Mouse (Mus musculus) forebrain, embryonic 14.5 days (tissue): ENCODE data around the gene Usp31. TPM values are rescaled to one million over a fixed set of nuclear protein-coding genes. Genes with fewer than 3 reads are reported as not detected.
A peak's percentile ranks its signal among the peaks of the same experiment; 100 is the strongest.

Source experiments
- ATAC-seq: fragments of 200-750 bp; cut with Nextera tagmentation; 2 replicates; pipeline ENCODE4 v1.8.0; 2017; ENCODE audit warnings: mild to moderate bottlenecking, moderate library complexity
- DNase-seq: peaks from one replicate; pipeline ENCODE4 v3.0.0-alpha.2; 2015; ENCODE audit warnings: low spot score
- H3K27ac ChIP-seq: fragments of 300-500 bp; sonication (generic); 2 replicates; pipeline ENCODE4 v1.5.1; 2014; ENCODE audit warnings: low read depth, mild to moderate bottlenecking, control low read depth, low read length, moderate library complexity
- H3K27me3 ChIP-seq: fragments of 300-500 bp; sonication (generic); replicated peaks from 2 replicates; pipeline ENCODE4 v1.6.1; 2014; ENCODE audit warnings: low read length, control low read depth, mixed read lengths; ENCODE audit not compliant: control insufficient read depth, insufficient read depth
- H3K36me3 ChIP-seq: fragments of 300-500 bp; sonication (generic); 2 replicates; pipeline ENCODE4 v1.6.1; 2014; ENCODE audit warnings: low read length, control low read depth; ENCODE audit not compliant: control insufficient read depth, insufficient read depth
- H3K4me1 ChIP-seq: fragments of 300-500 bp; sonication (generic); 2 replicates; pipeline ENCODE4 v1.6.1; 2014; ENCODE audit warnings: antibody characterized with exemption, low read length, control low read depth; ENCODE audit not compliant: control insufficient read depth, insufficient read depth
- H3K4me2 ChIP-seq: fragments of 300-500 bp; sonication (generic); 2 replicates; pipeline ENCODE4 v1.6.1; 2014; ENCODE audit warnings: mild to moderate bottlenecking, control low read depth, low read length
- H3K4me3 ChIP-seq: fragments of 300-500 bp; sonication (generic); 2 replicates; pipeline ENCODE4 v1.5.1; 2014; ENCODE audit warnings: low read depth, low read length, control low read depth
- H3K9ac ChIP-seq: fragments of 300-500 bp; sonication (generic); 2 replicates; pipeline ENCODE4 v1.6.1; 2014; ENCODE audit warnings: mild to moderate bottlenecking, low read length, control low read depth, moderate library complexity
- H3K9me3 ChIP-seq: fragments of 300-500 bp; sonication (generic); replicated peaks from 2 replicates; pipeline ENCODE4 v1.6.1; 2016; ENCODE audit warnings: low read length, control low read depth, mixed read lengths; ENCODE audit not compliant: control insufficient read depth
- WGBS: fragments of 180-500 bp; shearing (Covaris S2); extraction: QIAGEN DNeasy Blood & Tissue Kit; methylation state at CpG from one replicate; pipeline ENCODE4 v1.1.7; 2014; 5-methylcytosine and 5-hydroxymethylcytosine counted together
- polyA plus RNA-seq: library from polyadenylated mRNA; unstranded; fragments of >200 nt; fragmentation: Nextera tagmentation; extraction: Ambion mirVana; gene quantifications from 2 replicates; pipeline ENCODE4 v1.2.1, GENCODE M21; 2014

The Usp31 gene
- polyA plus RNA-seq, 1 experiment from 2014 or later: 3.6 TPM

DNA sequence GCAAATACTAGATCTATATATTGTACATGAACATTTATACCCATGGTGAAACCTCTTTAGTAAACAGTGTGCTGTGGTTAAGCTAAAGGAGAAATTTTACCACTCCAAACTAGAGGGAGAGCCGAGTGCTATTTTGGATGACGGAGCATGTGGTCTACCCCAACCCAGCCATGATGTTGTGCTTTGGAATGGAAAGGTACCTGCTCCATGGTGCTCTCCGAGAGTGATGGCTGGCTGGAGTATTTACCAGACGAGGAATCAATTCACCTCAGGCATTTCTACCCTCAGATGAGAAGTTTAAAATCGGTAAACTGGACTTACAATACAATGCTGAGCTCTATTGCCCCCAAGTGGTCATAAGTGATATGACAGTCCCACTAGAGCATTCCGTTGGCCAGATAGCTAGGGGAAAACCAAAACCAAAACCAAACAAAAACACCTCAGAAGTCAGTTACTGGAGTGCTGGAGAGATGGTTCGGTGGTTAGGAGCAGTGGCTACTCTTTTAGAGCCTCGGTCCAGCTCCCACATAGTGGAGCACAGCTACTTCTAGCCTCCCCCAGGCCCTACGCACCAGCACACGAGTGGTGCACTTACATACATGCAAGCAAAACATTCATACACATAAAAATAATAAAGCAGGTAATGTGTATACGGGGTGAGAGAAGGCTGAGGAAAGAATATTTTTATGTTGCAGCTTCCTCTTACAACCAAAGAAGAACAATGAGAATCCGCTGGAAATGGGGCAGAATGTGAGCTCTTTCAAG lies 65.9 kb downstream of the Usp31 start:
- WGBS: 57% methylated on average over 12 of the region's 12 CpGs
- ATAC-seq (peak; percentile 20; the same call in 1 of the 2 replicates), DNase-seq (peak; percentile 82)
- no peaks in the 10 kb centered on the region for H3K4me1 ChIP-seq
- no peaks in the 10 kb centered on the region for H3K9me3 ChIP-seq
- no peaks in the 10 kb centered on the region for H3K27me3 ChIP-seq
- H3K4me3 ChIP-seq: no peak overlapping the region
- no peak overlapping the region for H3K27ac ChIP-seq
- H3K4me2 ChIP-seq: no peak overlapping the region
- H3K36me3 ChIP-seq: peaks cover 6% of the 10 kb centered on the region; the same call in 1 of the 2 replicates
- no peak overlapping the region for H3K9ac ChIP-seq

DNA sequence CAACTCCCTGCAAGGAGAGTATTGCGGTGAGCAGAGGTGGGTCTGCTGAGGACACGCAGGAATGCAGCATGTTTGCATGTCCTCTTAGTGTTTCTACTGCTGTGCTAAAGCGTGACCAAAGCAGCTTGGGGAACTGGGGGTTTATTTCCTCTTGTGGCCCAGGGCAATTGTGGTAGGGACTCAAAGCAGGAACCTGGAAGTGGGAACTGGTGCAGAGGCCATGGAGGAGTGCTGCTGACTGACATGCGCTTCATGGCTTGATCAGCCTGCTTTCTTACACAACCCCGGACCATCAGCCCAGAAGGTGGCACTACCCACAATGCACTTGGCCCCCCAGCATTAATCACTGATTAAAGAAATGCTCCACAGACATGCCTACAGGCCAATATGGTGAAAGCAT lies 70.3 kb downstream of the Usp31 start:
- no peak for ATAC-seq
- 88% methylated on average over 5 of the region's 5 CpGs for WGBS
- no peaks in the 10 kb centered on the region for H3K36me3 ChIP-seq
- H3K4me1 ChIP-seq: no peaks in the 10 kb centered on the region
- H3K4me3 ChIP-seq: no peak overlapping the region
- no peak overlapping the region for H3K27ac ChIP-seq
- H3K4me2 ChIP-seq: no peak overlapping the region
- DNase-seq: no peak
- H3K9ac ChIP-seq: no peak overlapping the region
- H3K9me3 ChIP-seq: no peaks in the 10 kb centered on the region
- H3K27me3 ChIP-seq: no peaks in the 10 kb centered on the region

DNA sequence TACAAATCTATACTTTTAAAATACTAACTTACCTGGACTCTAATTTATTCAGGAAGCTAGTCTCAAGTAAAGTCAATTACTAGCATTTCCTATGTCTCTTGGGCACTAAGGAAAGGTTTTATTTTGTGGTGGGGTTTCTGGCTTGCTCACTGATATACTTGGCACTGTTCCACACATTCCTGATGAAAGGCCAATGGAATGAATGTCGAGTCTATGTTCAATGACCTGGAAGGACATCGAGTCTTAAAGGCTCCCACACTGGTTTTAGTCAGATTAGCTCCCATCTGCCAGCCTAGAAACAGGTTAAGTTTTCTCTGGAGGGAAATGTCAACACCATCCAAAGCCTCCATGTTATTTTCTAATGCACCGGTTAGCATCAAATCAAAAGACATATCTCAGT lies 72.8 kb downstream of the Usp31 start:
- peak; percentile 20 for DNase-seq
- H3K27me3 ChIP-seq: no peaks in the 10 kb centered on the region
- H3K4me2 ChIP-seq: no peak overlapping the region
- no peak overlapping the region for H3K27ac ChIP-seq
- H3K36me3 ChIP-seq: no peaks in the 10 kb centered on the region
- H3K4me1 ChIP-seq: no peaks in the 10 kb centered on the region
- WGBS: 45% methylated on average over 3 of the region's 3 CpGs
- H3K4me3 ChIP-seq: no peak overlapping the region
- no peak for ATAC-seq
- H3K9ac ChIP-seq: no peak overlapping the region
- no peaks in the 10 kb centered on the region for H3K9me3 ChIP-seq

DNA sequence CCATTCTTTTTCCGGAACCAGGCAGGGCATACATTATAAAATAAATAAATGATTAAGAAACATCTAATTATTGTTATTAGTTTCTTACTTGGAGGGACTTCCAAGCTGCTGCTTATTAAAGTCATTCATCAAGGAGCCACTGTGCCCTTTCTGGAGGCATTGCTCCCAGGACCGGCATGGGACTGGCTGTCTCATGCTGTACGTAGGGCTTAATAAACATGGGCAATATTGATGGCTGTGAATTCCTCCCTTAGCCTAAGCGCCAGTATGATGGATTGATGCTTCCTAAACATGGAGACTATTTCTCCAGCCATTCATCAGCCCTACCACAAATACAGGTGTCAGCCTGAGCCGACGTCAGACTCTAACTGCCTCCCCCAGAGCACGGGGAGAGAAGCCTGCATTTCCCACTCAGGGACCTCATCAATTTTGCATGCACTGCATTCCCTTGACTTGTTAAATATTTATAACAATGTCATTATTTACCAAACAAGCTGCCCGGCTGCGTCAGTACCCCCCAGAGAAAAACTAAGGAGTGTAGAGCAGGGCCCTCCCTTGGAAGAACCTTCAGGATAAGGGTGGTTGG lies 84.1 kb downstream of the Usp31 start:
- H3K9me3 ChIP-seq: no peaks in the 10 kb centered on the region
- no peak overlapping the region for H3K9ac ChIP-seq
- no peaks in the 10 kb centered on the region for H3K27me3 ChIP-seq
- no peak for DNase-seq
- no peak for ATAC-seq
- 80% methylated on average over 9 of the region's 9 CpGs for WGBS
- no peaks in the 10 kb centered on the region for H3K36me3 ChIP-seq
- no peak overlapping the region for H3K4me3 ChIP-seq
- no peak overlapping the region for H3K4me2 ChIP-seq
- H3K4me1 ChIP-seq: no peaks in the 10 kb centered on the region
- no peak overlapping the region for H3K27ac ChIP-seq

DNA sequence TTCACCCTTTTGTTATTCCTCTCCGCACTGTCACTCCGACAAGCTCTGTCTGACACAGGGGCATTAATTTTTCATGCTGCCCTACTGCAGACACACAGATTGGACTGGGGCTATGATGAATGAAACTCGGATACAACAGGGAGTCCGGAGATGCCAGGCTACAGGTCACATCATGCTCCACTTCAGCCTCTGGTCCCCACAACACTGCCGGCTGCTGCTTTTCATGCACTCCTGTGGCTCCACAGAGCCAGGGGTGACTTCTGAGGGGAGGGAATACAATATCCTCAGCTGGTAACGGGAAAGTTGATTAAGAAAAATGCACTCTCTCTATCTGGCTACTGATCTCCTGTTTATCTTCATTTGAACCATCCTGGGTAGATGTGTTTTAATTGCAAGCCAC lies 84.6 kb downstream of the Usp31 start:
- H3K4me2 ChIP-seq: no peak overlapping the region
- no peak overlapping the region for H3K9ac ChIP-seq

DNA sequence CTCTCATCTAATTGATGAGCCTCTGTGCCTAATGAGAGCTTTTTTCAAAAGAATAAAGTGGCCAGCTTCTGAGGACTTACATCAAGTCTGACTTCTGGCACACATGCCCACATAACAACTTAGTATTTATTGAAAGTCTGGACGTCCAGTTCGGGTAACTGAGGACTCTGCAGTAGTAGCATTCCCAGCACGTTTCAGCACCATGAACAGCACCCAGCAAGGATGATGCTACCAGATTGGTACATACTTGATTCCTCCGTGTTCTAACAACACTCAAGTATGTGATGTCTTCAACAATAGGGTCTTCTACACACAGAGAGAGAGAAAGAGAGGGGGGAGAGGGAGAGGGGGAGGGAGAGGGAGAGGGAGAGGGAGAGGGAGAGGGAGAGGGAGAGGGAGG lies 105.4 kb downstream of the Usp31 start:
- H3K9me3 ChIP-seq: no peaks in the 10 kb centered on the region
- peak; percentile 21 for DNase-seq
- no peak overlapping the region for H3K4me2 ChIP-seq
- no peaks in the 10 kb centered on the region for H3K4me1 ChIP-seq
- no peaks in the 10 kb centered on the region for H3K36me3 ChIP-seq
- 35% methylated on average over 4 of the region's 4 CpGs for WGBS
- no peak overlapping the region for H3K9ac ChIP-seq
- no peak overlapping the region for H3K4me3 ChIP-seq
- no peak overlapping the region for H3K27ac ChIP-seq
- H3K27me3 ChIP-seq: no peaks in the 10 kb centered on the region
- no peak for ATAC-seq

More for the DNA sequence above, 84.6 kb downstream of the Usp31 start:
- Histone ChIP-seq H3K4me3 (no peak overlapping the region), H3K27me3 (no peaks in the 10 kb centered on the region), H3K27ac (no peak overlapping the region), H3K9me3 (no peaks in the 10 kb centered on the region), H3K36me3 (no peaks in the 10 kb centered on the region), H3K4me1 (no peaks in the 10 kb centered on the region)
- 70% methylated on average over 6 of the region's 6 CpGs for WGBS
- ATAC-seq (no peak), DNase-seq (no peak)

DNA sequence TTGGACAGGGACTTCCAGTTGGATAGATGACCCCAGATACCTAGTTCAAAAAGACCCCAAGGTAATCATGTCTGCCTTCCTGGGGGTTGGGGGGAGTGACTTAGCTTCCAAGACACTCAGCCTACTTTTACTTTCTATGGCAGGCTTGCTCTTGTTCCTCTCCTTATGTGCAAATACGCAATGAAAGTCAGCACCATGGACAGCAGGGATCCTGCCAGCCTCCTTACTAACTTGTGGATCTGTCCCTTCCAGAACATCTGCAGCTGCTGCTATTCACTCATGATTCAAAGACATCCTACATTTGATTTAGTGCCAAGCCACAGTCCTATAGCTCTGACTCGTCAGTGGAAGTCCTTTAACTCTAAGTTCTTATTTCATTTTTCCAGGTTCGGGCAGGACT lies 110.7 kb downstream of the Usp31 start:
- no peaks in the 10 kb centered on the region for H3K4me1 ChIP-seq
- DNase-seq (peak; percentile 29), ATAC-seq (no peak)
- no peak overlapping the region for H3K4me3 ChIP-seq
- H3K27ac ChIP-seq: no peak overlapping the region
- WGBS: 72% methylated on average over 3 of the region's 3 CpGs
- H3K9ac ChIP-seq: no peak overlapping the region
- H3K36me3 ChIP-seq: no peaks in the 10 kb centered on the region
- no peaks in the 10 kb centered on the region for H3K9me3 ChIP-seq
- H3K27me3 ChIP-seq: no peaks in the 10 kb centered on the region
- no peak overlapping the region for H3K4me2 ChIP-seq

DNA sequence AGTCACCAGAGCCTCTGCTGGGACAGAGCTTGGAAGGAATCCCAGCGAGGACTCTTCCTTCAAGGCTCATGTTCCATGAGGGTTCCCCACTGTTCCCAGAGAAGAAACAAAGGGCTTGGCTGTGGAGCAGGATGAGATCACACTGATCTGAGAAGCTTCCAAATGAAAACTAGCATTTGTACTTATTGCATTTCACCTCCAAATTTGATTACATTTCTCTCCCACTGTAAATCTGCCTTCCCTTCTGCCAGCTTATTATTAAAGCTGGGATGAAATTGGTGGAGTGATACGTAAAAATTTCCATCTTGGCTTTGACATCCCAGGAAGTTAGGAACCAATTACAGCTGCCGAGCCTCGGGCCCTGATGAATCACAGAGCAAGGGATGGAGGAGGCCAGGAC lies 111.6 kb downstream of the Usp31 start:
- ATAC-seq: no peak

DNA sequence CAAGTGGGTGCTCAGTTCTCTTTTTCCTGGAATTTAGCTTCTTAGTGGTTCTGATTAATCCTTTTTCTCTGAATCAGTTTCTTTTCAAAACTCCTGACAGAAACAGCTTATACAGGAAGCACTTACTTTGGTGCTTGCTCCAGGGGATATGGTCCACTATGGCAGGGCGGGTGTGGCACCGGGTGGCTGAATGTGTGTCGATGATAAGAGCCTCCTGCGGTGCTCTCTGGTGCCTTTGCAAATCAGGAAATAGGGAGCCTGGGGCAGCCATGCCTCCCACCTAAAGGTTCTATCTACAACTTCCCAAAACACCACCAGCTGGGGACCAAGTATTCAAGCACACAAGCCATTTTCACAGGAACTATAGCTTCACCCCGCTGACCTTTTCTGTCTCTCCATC lies 112.0 kb downstream of the Usp31 start:
- no peaks in the 10 kb centered on the region for H3K4me1 ChIP-seq
- no peaks in the 10 kb centered on the region for H3K27me3 ChIP-seq
- H3K36me3 ChIP-seq: no peaks in the 10 kb centered on the region
- 84% methylated on average over 5 of the region's 5 CpGs for WGBS
- ATAC-seq (no peak), DNase-seq (no peak)
- H3K4me2 ChIP-seq: no peak overlapping the region
- no peak overlapping the region for H3K9ac ChIP-seq
- no peaks in the 10 kb centered on the region for H3K9me3 ChIP-seq
- no peak overlapping the region for H3K27ac ChIP-seq
- no peak overlapping the region for H3K4me3 ChIP-seq

More for the DNA sequence above, 111.6 kb downstream of the Usp31 start:
- DNase-seq: no peak
- Histone ChIP-seq H3K4me2 (no peak overlapping the region), H3K36me3 (no peaks in the 10 kb centered on the region), H3K27ac (no peak overlapping the region), H3K4me1 (no peaks in the 10 kb centered on the region), H3K9me3 (no peaks in the 10 kb centered on the region), H3K27me3 (no peaks in the 10 kb centered on the region), H3K9ac (no peak overlapping the region), H3K4me3 (no peak overlapping the region)
- WGBS: 83% methylated on average over 4 of the region's 4 CpGs
